Mouse (Mus musculus) forebrain, embryonic 14.5 days (tissue): ENCODE results near the gene Adcy10. TPM values are rescaled to one million over a fixed set of nuclear protein-coding genes. Genes with fewer than 3 reads are reported as not detected.

Experiments
- ATAC-seq: fragments of 200-750 bp; cut with Nextera tagmentation; 2 replicates; pipeline ENCODE4 v1.8.0; 2017; ENCODE audit warnings: mild to moderate bottlenecking, moderate library complexity
- DNase-seq: peaks from one replicate; pipeline ENCODE4 v3.0.0-alpha.2; 2015; ENCODE audit warnings: low spot score
- H3K27ac ChIP-seq: fragments of 300-500 bp; sonication (generic); 2 replicates; pipeline ENCODE4 v1.5.1; 2014; ENCODE audit warnings: low read depth, mild to moderate bottlenecking, control low read depth, low read length, moderate library complexity
- H3K27me3 ChIP-seq: fragments of 300-500 bp; sonication (generic); replicated peaks from 2 replicates; pipeline ENCODE4 v1.6.1; 2014; ENCODE audit warnings: low read length, control low read depth, mixed read lengths; ENCODE audit not compliant: control insufficient read depth, insufficient read depth
- H3K36me3 ChIP-seq: fragments of 300-500 bp; sonication (generic); 2 replicates; pipeline ENCODE4 v1.6.1; 2014; ENCODE audit warnings: low read length, control low read depth; ENCODE audit not compliant: control insufficient read depth, insufficient read depth
- H3K4me1 ChIP-seq: fragments of 300-500 bp; sonication (generic); 2 replicates; pipeline ENCODE4 v1.6.1; 2014; ENCODE audit warnings: antibody characterized with exemption, low read length, control low read depth; ENCODE audit not compliant: control insufficient read depth, insufficient read depth
- H3K4me2 ChIP-seq: fragments of 300-500 bp; sonication (generic); 2 replicates; pipeline ENCODE4 v1.6.1; 2014; ENCODE audit warnings: mild to moderate bottlenecking, control low read depth, low read length
- H3K4me3 ChIP-seq: fragments of 300-500 bp; sonication (generic); 2 replicates; pipeline ENCODE4 v1.5.1; 2014; ENCODE audit warnings: low read depth, low read length, control low read depth
- H3K9ac ChIP-seq: fragments of 300-500 bp; sonication (generic); 2 replicates; pipeline ENCODE4 v1.6.1; 2014; ENCODE audit warnings: mild to moderate bottlenecking, low read length, control low read depth, moderate library complexity
- H3K9me3 ChIP-seq: fragments of 300-500 bp; sonication (generic); replicated peaks from 2 replicates; pipeline ENCODE4 v1.6.1; 2016; ENCODE audit warnings: low read length, control low read depth, mixed read lengths; ENCODE audit not compliant: control insufficient read depth
- WGBS: fragments of 180-500 bp; shearing (Covaris S2); extraction: QIAGEN DNeasy Blood & Tissue Kit; methylation state at CpG from one replicate; pipeline ENCODE4 v1.1.7; 2014; 5-methylcytosine and 5-hydroxymethylcytosine counted together
- polyA plus RNA-seq: library from polyadenylated mRNA; unstranded; fragments of >200 nt; fragmentation: Nextera tagmentation; extraction: Ambion mirVana; gene quantifications from 2 replicates; pipeline ENCODE4 v1.2.1, GENCODE M21; 2014

Adcy10 gene
- polyA plus RNA-seq, 1 experiment from 2014 or later = 0.05 TPM

- no peak for ATAC-seq
- peak; percentile 64 for DNase-seq
- no peaks in the 10 kb centered on the region for H3K36me3 ChIP-seq
- H3K4me2 ChIP-seq = no peak overlapping the region
- no peak overlapping the region for H3K27ac ChIP-seq
- H3K4me3 ChIP-seq = no peak overlapping the region
- H3K27me3 ChIP-seq = no peaks in the 10 kb centered on the region
- no peak overlapping the region for H3K9ac ChIP-seq
- no peaks in the 10 kb centered on the region for H3K9me3 ChIP-seq
- no peaks in the 10 kb centered on the region for H3K4me1 ChIP-seq
- 25% methylated on average over 3 of the region's 3 CpGs for WGBS
Measured at GRCm38 (mm10) chr1:165498856-165499255, 13.9 kb downstream of the Adcy10 start.

GRCm38 (mm10) chr1:165503307-165504024 is 18.5 kb downstream of the Adcy10 start:
- Histone ChIP-seq H3K9me3 (no peaks in the 10 kb centered on the region), H3K27me3 (no peaks in the 10 kb centered on the region), H3K9ac (no peak overlapping the region), H3K4me3 (no peak overlapping the region), H3K4me2 (no peak overlapping the region), H3K27ac (no peak overlapping the region), H3K4me1 (no peaks in the 10 kb centered on the region), H3K36me3 (no peaks in the 10 kb centered on the region)
- ATAC-seq (no peak), DNase-seq (peak; percentile 10)
- 76% methylated on average over 10 of the region's 10 CpGs for WGBS

- 90% methylated on average over 6 of the region's 6 CpGs for WGBS
- Histone ChIP-seq H3K9me3 (no peaks in the 10 kb centered on the region), H3K27me3 (no peaks in the 10 kb centered on the region), H3K9ac (no peak overlapping the region), H3K4me3 (no peak overlapping the region), H3K4me1 (no peaks in the 10 kb centered on the region), H3K4me2 (no peak overlapping the region), H3K27ac (no peak overlapping the region), H3K36me3 (no peaks in the 10 kb centered on the region)
- ATAC-seq (no peak), DNase-seq (no peak)
Measured at GRCm38 (mm10) chr1:165506303-165506702, 21.3 kb downstream of the Adcy10 start.

- Histone ChIP-seq H3K4me2 (no peak overlapping the region), H3K4me1 (no peaks in the 10 kb centered on the region), H3K36me3 (no peaks in the 10 kb centered on the region), H3K27me3 (no peaks in the 10 kb centered on the region), H3K4me3 (no peak overlapping the region), H3K27ac (no peak overlapping the region), H3K9me3 (no peaks in the 10 kb centered on the region), H3K9ac (no peak overlapping the region)
- DNase-seq (no peak), ATAC-seq (no peak)
- WGBS = 92% methylated on average over 6 of the region's 6 CpGs
Measured at GRCm38 (mm10) chr1:165510161-165510560, 25.2 kb downstream of the Adcy10 start.

GRCm38 (mm10) chr1:165520716-165521115 is 35.7 kb downstream of the Adcy10 start:
- DNase-seq = no peak
- Histone ChIP-seq H3K4me3 (no peak overlapping the region), H3K27me3 (no peaks in the 10 kb centered on the region), H3K9ac (no peak overlapping the region), H3K4me2 (no peak overlapping the region), H3K4me1 (no peaks in the 10 kb centered on the region), H3K9me3 (no peaks in the 10 kb centered on the region), H3K36me3 (no peaks in the 10 kb centered on the region), H3K27ac (no peak overlapping the region)
- ATAC-seq = no peak
- 90% methylated on average over 7 of the region's 7 CpGs for WGBS

GRCm38 (mm10) chr1:165536079-165536675 is 51.2 kb downstream of the Adcy10 start:
- Histone ChIP-seq H3K9me3 (no peaks in the 10 kb centered on the region), H3K9ac (no peak overlapping the region), H3K27me3 (no peaks in the 10 kb centered on the region), H3K36me3 (no peaks in the 10 kb centered on the region), H3K4me2 (no peak overlapping the region), H3K27ac (no peak overlapping the region), H3K4me3 (no peak overlapping the region), H3K4me1 (no peaks in the 10 kb centered on the region)
- 65% methylated on average over 12 of the region's 12 CpGs for WGBS
- ATAC-seq (no peak), DNase-seq (no peak)

- H3K27me3 ChIP-seq = no peaks in the 10 kb centered on the region
- 63% methylated on average over 5 of the region's 5 CpGs for WGBS
- no peak for ATAC-seq
- H3K4me3 ChIP-seq = no peak overlapping the region
- H3K9ac ChIP-seq = no peak overlapping the region
- no peaks in the 10 kb centered on the region for H3K36me3 ChIP-seq
- no peaks in the 10 kb centered on the region for H3K9me3 ChIP-seq
- H3K4me1 ChIP-seq = no peaks in the 10 kb centered on the region
- H3K27ac ChIP-seq = no peak overlapping the region
- no peak overlapping the region for H3K4me2 ChIP-seq
- no peak for DNase-seq
Measured at GRCm38 (mm10) chr1:165537241-165537807, 52.3 kb downstream of the Adcy10 start.

- WGBS = 42% methylated on average over 2 of the region's 2 CpGs
- peak; percentile 25 for DNase-seq
- Histone ChIP-seq H3K4me1 (no peaks in the 10 kb centered on the region), H3K9me3 (no peaks in the 10 kb centered on the region), H3K27ac (no peak overlapping the region), H3K4me3 (no peak overlapping the region), H3K9ac (no peak overlapping the region), H3K36me3 (no peaks in the 10 kb centered on the region), H3K27me3 (no peaks in the 10 kb centered on the region), H3K4me2 (no peak overlapping the region)
- no peak for ATAC-seq
Measured at GRCm38 (mm10) chr1:165556711-165557110, 71.7 kb downstream of the Adcy10 start.

GRCm38 (mm10) chr1:165559073-165559472 is 74.1 kb downstream of the Adcy10 start:
- Histone ChIP-seq H3K27ac (no peak overlapping the region), H3K27me3 (no peaks in the 10 kb centered on the region), H3K9ac (no peak overlapping the region), H3K4me3 (no peak overlapping the region), H3K4me1 (no peaks in the 10 kb centered on the region), H3K36me3 (no peaks in the 10 kb centered on the region), H3K4me2 (no peak overlapping the region), H3K9me3 (no peaks in the 10 kb centered on the region)
- DNase-seq (peak; percentile 63), ATAC-seq (peak; percentile 60; the same call in 1 of the 2 replicates)
- WGBS = 78% methylated on average over 9 of the region's 9 CpGs
